Mouse (Mus musculus): ENCODE results near the gene Rcbtb2. TPM values are rescaled to one million over a fixed set of nuclear protein-coding genes. Genes with fewer than 3 reads are reported as not detected.

Gene Rcbtb2
- total RNA-seq, 1 experiment from 2014 or later = 52.1 TPM

DNA sequence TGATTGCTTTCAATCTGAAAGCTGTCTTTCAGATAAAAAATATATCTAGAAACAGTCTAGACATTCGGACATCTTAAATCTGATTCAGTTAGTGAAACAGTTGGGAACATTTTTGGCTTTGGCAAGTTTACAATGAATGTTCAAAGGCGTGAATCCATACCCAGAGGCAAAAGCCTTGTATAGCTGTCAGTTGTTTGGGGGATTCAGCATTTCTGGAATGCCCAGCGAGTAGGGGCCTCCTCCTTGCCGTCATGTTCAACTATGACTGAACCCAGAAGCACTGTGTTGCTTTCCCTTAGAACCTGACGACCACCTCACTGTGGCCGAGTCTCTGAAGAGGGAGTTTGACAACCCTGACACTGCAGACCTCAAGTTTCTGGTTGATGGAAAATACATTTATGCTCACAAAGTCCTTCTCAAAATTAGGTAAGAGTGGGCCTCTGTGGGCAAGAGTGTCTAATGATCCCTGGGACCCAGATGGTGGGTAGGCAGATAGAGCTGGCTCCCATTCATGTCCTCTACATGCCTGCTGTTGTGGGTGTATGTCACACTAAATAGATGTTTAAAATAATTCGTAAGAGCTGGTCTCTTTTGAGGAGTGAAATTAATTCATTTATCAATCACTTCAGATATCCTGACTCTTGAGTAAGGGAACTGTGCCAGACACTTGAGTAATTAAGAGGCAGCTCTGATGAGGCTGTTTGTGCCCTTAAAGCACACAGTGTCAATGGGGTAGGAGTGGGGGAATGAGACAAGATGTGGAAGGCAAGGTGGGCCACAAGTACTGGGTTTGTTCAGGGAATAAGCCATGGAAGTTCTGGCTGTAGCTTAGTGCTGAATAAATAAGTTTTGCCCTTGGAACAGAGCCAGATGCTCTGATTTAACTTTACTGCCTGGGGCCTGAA is 51.5 kb downstream of the Rcbtb2 start:
- ATAC-seq (replicated peaks in 1 of 2; ENCODE audit: insufficient read depth in 1 of 2, low FRiP score in 2 of 2, low TSS enrichment in 1 of 2, low read depth in 1 of 2, poor library complexity in 2 of 2, severe bottlenecking in 2 of 2) = no peak

DNA sequence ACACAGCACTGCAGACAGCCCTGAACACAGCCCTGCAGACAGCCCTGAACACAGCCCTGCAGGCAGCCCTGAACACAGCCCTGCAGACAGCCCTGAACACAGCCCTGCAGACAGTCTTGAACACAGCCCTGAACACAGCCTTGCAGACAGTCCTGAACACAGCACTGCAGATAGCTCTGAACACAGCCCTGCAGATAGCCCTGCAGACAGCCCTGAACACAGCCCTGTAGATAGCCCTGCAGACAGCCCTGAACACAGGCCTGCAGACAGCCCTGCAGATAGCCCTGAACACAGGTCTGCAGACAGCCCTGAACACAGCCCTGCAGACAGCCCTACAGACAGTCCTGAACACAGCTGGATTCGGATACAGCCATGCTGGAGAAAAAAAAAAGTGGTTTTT is 52.2 kb downstream of the Rcbtb2 start:
- no peak for ATAC-seq (replicated peaks in 1 of 2; ENCODE audit: insufficient read depth in 1 of 2, low FRiP score in 2 of 2, low TSS enrichment in 1 of 2, low read depth in 1 of 2, poor library complexity in 2 of 2, severe bottlenecking in 2 of 2)

DNA sequence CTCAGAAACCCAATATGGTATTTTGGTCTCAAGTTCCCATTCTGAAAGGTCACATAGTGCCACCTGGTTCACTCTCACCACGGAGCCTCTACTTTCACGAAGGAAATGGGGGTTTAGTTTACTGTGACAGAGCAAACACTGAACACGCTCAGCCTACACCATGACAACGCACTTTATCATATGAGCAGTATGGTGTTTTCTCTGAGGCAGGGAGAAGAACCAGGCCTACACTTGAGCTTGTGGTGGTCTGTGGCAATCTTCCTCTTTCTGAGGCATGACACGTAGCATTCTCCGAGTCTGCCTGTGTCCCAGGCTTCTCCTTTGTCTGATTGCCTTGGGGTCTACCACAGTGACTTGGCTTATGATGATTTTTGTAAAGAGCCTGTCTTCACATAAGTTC is 53.0 kb downstream of the Rcbtb2 start:
- ATAC-seq (replicated peaks in 1 of 2; ENCODE audit: insufficient read depth in 1 of 2, low FRiP score in 2 of 2, low TSS enrichment in 1 of 2, low read depth in 1 of 2, poor library complexity in 2 of 2, severe bottlenecking in 2 of 2) = peak; percentile 90 to 93

DNA sequence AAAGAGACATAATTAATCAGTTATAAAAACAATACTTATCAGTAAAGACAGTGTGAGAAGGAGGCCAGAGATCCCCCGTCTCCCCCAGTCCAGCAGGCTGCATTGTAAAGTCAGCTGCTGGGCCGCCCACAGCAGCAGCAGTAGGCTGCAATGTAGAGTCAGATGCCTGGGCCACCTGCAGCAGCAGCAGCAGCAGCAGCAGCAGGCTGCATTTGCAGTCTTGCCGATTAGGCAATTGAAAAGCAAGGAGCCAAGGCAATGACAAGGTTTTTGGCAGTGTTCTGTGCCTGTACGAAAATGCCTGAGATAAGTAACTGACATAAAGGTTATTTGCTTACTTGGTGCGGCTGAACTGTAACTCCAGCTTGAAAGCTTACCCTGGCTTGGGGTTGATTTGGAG is 53.4 kb downstream of the Rcbtb2 start:
- peak; percentile 10 to 24; a peak in 2 of 4 replicates for ATAC-seq (replicated peaks in 1 of 2; ENCODE audit: insufficient read depth in 1 of 2, low FRiP score in 2 of 2, low TSS enrichment in 1 of 2, low read depth in 1 of 2, poor library complexity in 2 of 2, severe bottlenecking in 2 of 2)

DNA sequence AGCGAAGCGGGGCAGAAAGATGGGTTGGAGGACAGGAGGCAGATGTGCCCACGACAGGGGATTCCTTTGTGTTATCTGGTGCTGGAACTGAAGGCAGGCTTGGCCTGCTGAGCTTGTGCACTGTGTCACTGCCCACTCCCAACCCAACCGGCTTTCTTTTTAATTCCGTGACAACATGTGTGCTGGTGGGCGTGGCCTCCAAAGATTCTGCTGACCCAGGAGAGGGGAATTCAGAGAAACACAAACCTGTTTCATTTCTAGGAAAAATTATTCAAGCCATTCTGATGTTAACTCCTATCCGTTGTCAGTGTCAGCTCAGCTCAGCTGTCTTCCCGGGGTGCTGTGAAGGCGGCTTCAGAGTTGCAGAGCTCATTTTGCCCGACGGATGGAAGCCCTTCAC is 55.1 kb downstream of the Rcbtb2 start:
- no peak for ATAC-seq (replicated peaks in 1 of 2; ENCODE audit: insufficient read depth in 1 of 2, low FRiP score in 2 of 2, low TSS enrichment in 1 of 2, low read depth in 1 of 2, poor library complexity in 2 of 2, severe bottlenecking in 2 of 2)

DNA sequence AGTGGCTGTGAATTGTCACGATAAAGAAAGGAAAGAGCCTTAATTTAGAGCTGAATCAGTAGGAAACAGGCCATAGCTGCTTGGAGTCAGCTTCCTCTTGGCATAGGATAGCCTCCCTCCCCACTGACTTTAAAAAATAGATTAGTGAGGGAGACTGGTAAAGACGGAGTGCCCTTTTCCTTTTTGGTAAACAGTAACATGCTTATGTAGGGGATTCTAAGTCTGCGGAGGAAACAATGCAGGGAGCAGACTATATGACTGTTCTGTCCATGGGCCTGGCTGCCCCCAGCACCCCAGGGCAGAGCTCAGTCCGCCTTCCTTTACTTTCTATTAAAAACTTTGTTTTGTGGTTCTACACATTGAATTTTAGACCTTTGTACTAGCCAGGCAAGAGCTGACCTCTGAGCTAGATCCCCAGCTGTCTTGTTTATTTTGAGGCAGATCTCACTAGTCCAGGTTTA is 56.4 kb downstream of the Rcbtb2 start:
- peak in 1 of 2 experiments; percentile 14; a peak in 1 of 4 replicates for ATAC-seq (replicated peaks in 1 of 2; ENCODE audit: insufficient read depth in 1 of 2, low FRiP score in 2 of 2, low TSS enrichment in 1 of 2, low read depth in 1 of 2, poor library complexity in 2 of 2, severe bottlenecking in 2 of 2)

DNA sequence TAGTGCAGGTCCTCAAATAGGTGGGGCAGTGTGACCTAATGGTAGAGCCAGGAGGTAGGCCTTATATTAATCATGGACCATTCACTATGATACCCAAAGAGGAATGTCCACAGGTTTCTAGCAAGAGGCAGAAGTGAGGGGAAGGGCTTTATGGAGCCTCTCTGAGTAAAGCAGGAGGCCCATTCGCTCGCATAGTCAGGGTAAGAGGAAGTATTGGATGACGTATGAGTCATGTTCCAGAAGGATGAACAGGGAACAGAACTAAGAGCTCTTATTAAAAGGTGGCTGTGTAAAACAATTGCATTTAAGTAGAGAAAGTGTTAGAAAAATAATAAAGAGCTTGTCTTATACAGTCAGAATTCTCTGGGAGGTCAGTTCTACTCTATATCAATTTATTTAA is 57.8 kb downstream of the Rcbtb2 start:
- ATAC-seq (replicated peaks in 1 of 2; ENCODE audit: insufficient read depth in 1 of 2, low FRiP score in 2 of 2, low TSS enrichment in 1 of 2, low read depth in 1 of 2, poor library complexity in 2 of 2, severe bottlenecking in 2 of 2) = no peak

DNA sequence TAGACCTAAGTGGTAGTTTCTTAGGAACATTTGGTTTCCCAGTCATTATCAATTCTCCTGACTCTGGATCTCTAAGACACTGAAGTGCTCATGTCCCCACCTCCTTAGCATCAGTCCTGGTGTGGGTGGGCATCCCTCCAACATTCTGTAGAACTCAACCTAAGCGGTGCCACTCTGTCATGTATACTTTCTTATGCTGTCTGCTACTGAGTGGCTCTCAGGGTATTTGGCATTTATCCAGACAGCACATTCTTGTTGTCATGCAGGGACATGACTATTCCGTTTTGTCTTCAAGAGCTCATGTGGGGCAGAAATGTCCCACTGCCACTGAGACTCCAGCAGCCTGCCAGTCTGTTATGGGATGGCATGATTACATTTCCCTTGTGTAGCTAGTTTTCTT is 58.3 kb downstream of the Rcbtb2 start:
- no peak for ATAC-seq (replicated peaks in 1 of 2; ENCODE audit: insufficient read depth in 1 of 2, low FRiP score in 2 of 2, low TSS enrichment in 1 of 2, low read depth in 1 of 2, poor library complexity in 2 of 2, severe bottlenecking in 2 of 2)

DNA sequence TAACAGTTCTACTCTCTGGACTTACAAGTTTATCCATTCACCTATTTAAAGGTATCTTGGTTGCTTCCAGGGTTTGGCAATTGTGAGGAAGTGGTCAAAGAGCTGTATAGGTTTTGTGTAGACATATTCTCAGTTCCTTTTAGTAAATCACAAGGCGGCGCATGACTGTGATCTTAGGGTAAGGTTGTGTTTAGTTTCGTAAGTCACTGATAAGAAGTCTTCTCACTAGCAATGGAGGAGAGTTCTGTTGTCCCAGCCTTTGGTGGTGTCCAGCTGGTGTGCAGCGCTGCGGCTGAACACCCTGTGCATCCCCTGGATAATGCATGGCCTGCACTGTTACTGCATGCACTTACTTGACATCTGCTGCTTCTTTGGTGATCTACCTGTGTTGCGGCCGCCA is 64.0 kb downstream of the Rcbtb2 start:
- ATAC-seq (replicated peaks in 1 of 2; ENCODE audit: insufficient read depth in 1 of 2, low FRiP score in 2 of 2, low TSS enrichment in 1 of 2, low read depth in 1 of 2, poor library complexity in 2 of 2, severe bottlenecking in 2 of 2) = no peak

DNA sequence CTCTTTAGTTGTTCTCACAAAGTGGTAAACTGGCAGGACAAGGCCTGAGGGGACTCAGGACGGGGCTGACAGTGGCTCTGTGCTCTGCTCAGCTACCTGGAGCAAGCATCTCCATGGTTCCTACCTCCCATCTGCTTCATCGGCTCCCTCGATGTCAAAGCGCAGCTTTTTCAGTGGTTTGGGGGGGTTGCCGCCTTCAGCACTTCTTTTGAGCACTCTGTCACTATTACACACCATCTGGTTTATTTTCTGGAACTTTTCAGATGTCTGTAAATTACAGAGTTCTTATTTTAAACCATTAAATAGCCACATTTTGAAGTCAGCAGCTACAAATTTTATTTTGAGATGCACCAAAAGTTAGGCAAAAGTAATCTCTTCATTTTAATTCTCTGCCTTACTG is 76.2 kb downstream of the Rcbtb2 start:
- ATAC-seq (replicated peaks in 1 of 2; ENCODE audit: insufficient read depth in 1 of 2, low FRiP score in 2 of 2, low TSS enrichment in 1 of 2, low read depth in 1 of 2, poor library complexity in 2 of 2, severe bottlenecking in 2 of 2) = no peak

DNA sequence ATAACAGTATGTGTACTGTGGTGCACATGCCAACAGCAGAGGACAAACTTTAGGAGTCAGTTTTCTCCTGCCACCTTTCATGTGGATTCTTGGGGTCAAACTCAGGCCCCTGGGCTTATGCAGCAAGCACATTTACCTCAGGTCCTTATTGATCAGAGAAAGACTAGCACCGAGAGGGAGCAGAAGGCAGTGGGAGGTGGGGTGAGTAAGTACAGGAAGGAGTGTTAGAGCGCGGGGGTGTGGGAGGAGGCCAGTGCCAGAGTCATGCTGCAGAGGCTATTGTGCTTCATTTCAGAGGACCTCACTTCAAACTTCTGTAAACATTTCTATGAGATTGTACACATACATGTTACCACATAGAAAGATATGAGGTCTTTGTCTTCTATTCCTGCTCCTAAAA is 78.6 kb downstream of the Rcbtb2 start:
- ATAC-seq (replicated peaks in 1 of 2; ENCODE audit: insufficient read depth in 1 of 2, low FRiP score in 2 of 2, low TSS enrichment in 1 of 2, low read depth in 1 of 2, poor library complexity in 2 of 2, severe bottlenecking in 2 of 2) = 0 out of 4 replicates have a peak, but pooled peaks of 1 of the 2 experiments have one; percentile 42

DNA sequence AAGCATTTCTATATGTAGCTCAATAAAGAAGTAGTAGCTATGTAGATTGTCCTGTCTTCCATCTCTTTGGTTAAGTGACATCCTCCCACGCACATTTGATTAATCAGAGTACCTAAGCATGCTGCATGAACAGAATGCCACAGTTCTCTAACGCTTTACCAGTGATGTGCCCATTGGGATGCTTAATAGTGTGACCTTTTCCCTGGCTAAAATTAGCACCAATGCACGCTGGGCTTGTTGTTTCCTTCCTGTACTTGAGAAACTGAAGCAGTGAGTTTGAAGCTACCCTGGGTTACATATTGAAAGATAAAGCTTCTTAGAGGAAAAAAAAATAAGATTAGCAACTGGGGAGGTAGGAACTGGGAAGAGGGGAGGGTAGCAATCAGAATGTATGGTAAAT is 81.2 kb downstream of the Rcbtb2 start:
- no peak for ATAC-seq (replicated peaks in 1 of 2; ENCODE audit: insufficient read depth in 1 of 2, low FRiP score in 2 of 2, low TSS enrichment in 1 of 2, low read depth in 1 of 2, poor library complexity in 2 of 2, severe bottlenecking in 2 of 2)

DNA sequence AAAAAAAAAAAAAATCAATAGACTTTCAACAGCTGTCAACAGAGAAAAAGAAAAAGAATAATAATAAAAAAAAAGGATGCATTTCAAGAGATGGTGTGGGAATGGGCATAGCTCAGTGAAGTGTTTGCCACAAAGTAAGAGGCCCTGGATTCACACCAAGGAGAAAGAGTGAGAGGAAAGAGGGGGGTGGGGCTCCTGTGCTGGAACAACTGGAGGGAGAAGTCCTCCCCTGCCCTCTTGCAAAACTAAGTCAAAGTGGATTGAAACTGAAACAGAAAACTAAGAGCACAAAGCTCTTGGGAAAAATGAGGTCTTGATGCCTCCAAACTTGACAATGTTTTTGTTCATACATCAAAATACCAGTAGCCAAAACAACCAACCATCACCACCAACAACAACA is 86.4 kb downstream of the Rcbtb2 start:
- no peak for ATAC-seq (replicated peaks in 1 of 2; ENCODE audit: insufficient read depth in 1 of 2, low FRiP score in 2 of 2, low TSS enrichment in 1 of 2, low read depth in 1 of 2, poor library complexity in 2 of 2, severe bottlenecking in 2 of 2)

DNA sequence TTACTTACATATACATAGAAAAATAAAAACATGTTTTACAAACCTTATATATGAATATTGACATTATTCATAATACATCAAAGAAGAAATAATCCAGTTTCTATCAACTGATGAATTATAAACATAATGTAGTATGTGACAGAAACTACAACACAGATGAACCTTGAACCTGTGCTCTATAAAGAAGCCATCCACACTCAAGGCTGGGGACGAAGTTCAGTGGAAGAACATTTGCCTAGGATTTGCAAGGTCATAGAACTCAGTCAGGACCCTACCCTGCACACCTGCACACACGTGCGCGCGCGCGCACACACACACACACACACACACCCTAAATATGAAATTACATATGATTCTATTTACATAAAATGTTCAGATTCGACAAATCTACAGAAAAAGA is 87.4 kb downstream of the Rcbtb2 start:
- ATAC-seq (replicated peaks in 1 of 2; ENCODE audit: insufficient read depth in 1 of 2, low FRiP score in 2 of 2, low TSS enrichment in 1 of 2, low read depth in 1 of 2, poor library complexity in 2 of 2, severe bottlenecking in 2 of 2) = no peak

DNA sequence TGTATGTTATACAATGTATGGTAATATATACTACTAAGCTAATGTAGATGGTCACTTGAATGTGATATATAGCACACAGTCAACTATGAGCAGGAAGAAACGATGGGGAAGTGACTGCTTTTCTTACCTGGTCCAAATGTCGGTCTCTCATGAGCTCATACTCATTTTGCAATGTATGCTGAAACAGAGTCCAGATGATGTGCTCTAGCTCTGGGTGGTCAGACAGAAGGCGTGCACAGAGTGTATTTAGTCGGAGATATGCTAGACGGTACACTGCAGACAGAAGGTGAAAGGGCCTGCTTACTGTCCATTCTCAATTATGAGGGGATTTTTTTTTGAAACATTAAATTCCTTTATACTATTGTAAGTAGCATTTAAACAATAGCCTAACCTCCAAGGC is 88.6 kb downstream of the Rcbtb2 start:
- ATAC-seq (replicated peaks in 1 of 2; ENCODE audit: insufficient read depth in 1 of 2, low FRiP score in 2 of 2, low TSS enrichment in 1 of 2, low read depth in 1 of 2, poor library complexity in 2 of 2, severe bottlenecking in 2 of 2) = no peak

DNA sequence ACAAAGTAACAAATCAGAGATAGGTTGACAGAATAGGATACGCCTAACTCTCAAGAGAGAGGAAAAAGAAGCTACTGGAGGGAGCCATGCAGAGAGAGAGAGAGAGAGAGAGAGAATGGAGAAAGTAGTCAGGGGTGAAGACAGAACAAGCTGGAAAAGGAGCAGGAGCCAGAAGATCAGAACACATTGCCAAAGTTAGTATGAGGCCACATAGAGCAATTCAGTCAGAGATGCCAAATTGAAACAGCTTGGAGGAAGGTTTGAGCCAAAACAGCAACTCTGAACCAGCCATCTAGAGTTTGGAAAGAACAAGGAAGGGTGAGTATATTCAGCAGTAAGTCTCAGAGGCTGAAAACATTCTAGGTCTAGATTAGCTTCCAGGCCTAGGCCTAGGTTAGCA is 94.2 kb downstream of the Rcbtb2 start:
- ATAC-seq (replicated peaks in 1 of 2; ENCODE audit: insufficient read depth in 1 of 2, low FRiP score in 2 of 2, low TSS enrichment in 1 of 2, low read depth in 1 of 2, poor library complexity in 2 of 2, severe bottlenecking in 2 of 2) = no peak

DNA sequence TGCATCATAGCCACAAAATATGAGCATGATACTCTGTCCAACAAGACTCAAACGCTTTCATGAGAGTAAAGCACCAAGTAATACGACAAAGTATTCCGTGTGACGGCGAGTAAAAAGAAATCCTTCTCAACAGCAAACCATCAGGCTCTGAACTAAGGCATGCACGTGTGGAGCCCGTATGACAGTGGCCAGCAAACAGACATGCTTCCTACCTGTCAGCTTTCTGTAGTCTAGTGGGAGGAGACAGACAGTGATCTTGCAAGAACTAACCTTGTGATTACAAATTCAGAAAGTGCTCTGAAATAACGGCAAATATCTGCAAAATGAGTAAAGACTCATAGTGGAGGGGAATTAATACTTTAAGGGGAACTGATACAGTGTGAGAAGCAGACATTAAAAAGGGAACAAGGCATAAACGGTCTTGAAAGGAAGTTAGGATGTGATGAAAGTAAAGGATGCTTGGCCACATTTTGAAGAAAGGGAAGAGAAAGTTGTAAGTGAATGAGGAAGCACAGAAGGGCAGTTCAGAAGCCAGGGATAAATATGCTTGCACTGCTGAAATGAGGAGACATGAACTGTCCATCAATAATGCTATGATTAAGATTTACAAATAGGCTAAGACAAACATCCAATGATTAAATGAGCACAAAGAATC is 99.6 kb downstream of the Rcbtb2 start:
- peak; percentile 62 to 93; a peak in 3 of 4 replicates for ATAC-seq (replicated peaks in 1 of 2; ENCODE audit: insufficient read depth in 1 of 2, low FRiP score in 2 of 2, low TSS enrichment in 1 of 2, low read depth in 1 of 2, poor library complexity in 2 of 2, severe bottlenecking in 2 of 2)

DNA sequence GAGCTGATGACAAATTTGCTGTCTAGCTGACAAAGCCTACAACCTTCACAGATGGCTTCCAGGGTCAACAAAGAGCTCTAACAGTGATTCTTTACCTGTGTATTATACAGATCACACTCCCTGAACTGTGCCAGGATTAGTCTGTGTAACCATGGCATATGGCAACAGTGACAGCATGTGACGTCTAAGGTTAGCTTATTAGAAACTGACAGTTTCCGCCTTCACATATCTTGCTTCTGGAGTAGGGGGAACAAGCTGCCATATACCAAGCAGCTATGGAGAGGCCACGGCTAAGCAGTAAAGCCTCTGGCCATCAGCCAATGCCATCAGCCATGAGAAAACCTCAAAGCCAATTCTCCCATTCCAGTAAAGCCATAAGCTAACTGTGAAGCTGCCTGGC is 103.5 kb downstream of the Rcbtb2 start:
- ATAC-seq (replicated peaks in 1 of 2; ENCODE audit: insufficient read depth in 1 of 2, low FRiP score in 2 of 2, low TSS enrichment in 1 of 2, low read depth in 1 of 2, poor library complexity in 2 of 2, severe bottlenecking in 2 of 2) = no peak
